Mouse (Mus musculus) E14TG2a.4 (cell line): ENCODE results near the gene Gm17662.

Experiments used
- H3K27me3 ChIP-seq: 2 replicates; pipeline ENCODE4 v1.6.1; 2014; ENCODE audit warnings: low read length, control low read depth; ENCODE audit not compliant: insufficient read depth
- H3K36me3 ChIP-seq: 2 replicates; pipeline ENCODE4 v1.6.1; 2014; ENCODE audit warnings: low read length, control low read depth; ENCODE audit not compliant: insufficient read depth
- H3K4me1 ChIP-seq: replicated peaks from 2 replicates; pipeline ENCODE4 v1.6.1; 2014; ENCODE audit warnings: low read depth, low read length, control low read depth
- H3K4me3 ChIP-seq: replicated peaks from 2 replicates; pipeline ENCODE4 v1.5.1; 2014; ENCODE audit warnings: mild to moderate bottlenecking, low read length
- H3K9me3 ChIP-seq: 2 replicates; pipeline ENCODE4 v1.6.1; 2014; ENCODE audit warnings: low read length, control low read depth
- CTCF ChIP-seq: conservative IDR thresholded peaks from 2 replicates; pipeline ENCODE4 v1.5.1; 2014; ENCODE audit warnings: low read length
- NANOG ChIP-seq: IDR thresholded peaks from 2 replicates; pipeline ENCODE4 v1.6.1; 2014; ENCODE audit warnings: borderline replicate concordance, low read length, mixed read lengths
- POU5F1 ChIP-seq: IDR thresholded peaks from 2 replicates; pipeline ENCODE4 v1.6.1; 2014; ENCODE audit warnings: low read length, borderline replicate concordance

The Gm17662 gene

GRCm38 (mm10) chr4:104857029-104857428, at the start of gene Gm17662:
TSS of gene Gm17662 (plus strand) at chr4:104857329.
- Histone ChIP-seq H3K9me3 (no peaks in the 10 kb centered on the region), H3K4me3 (no peak within 1 kb of the TSS), H3K4me1 (no peaks in the 10 kb centered on the region), H3K27me3 (no peaks in the 10 kb centered on the region), H3K36me3 (no peaks in the 10 kb centered on the region)
- TF ChIP-seq NANOG (no peak), POU5F1 (no peak), CTCF (no peak)

- no peak for TF ChIP-seq NANOG
- TF ChIP-seq POU5F1, result no peak
- no peak for TF ChIP-seq CTCF
- Histone ChIP-seq H3K4me3 (no peak overlapping the region), H3K9me3 (no peaks in the 10 kb centered on the region), H3K36me3 (no peaks in the 10 kb centered on the region), H3K27me3 (no peaks in the 10 kb centered on the region), H3K4me1 (peaks cover 52% of the 10 kb centered on the region)
Observed at GRCm38 (mm10) chr4:104810710-104811286, 46.3 kb upstream of the Gm17662 start.

- Histone ChIP-seq H3K36me3 (no peaks in the 10 kb centered on the region), H3K9me3 (no peaks in the 10 kb centered on the region), H3K4me1 (peaks cover 61% of the 10 kb centered on the region), H3K4me3 (no peak overlapping the region), H3K27me3 (peaks cover 6% of the 10 kb centered on the region; the same call in 1 of the 2 replicates)
- no peak for TF ChIP-seq CTCF
- TF ChIP-seq NANOG, result no peak
- no peak for TF ChIP-seq POU5F1
Observed at GRCm38 (mm10) chr4:104813617-104814016, 43.5 kb upstream of the Gm17662 start.

DNA sequence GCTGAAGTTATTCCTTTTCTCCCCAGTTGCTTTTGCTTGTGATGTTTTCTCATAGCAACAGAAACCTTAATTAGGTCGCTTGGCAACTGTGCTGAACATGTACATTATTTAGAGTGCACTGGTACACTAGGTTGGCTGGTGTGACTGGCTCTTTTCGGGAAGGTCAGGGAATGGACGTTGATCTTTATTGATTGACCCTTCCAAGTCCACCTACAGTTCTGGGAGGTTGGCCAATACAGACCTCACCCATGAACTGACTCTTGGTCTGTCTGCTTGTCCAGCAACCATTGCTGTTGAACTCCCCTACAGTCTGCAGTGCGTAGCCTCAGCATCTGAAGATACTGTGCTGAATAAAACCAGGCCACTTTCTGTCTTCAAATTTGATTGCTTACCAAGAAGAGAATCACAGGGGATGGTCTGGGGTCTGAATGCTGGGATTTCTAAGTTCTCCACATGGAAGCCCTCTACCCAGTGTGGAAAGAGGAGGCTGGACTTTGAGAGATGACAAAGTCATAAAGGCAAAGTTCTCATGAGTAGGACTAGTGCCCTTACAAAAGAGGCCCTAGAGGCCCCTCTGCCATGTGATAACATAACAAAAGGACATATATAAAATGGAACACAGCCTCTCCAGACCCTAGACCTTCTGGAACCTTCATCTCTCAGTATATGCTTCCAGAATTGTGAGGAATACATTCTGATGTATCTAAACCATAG, 40.5 kb upstream of the Gm17662 start:
- Histone ChIP-seq H3K9me3 (no peaks in the 10 kb centered on the region), H3K27me3 (peaks cover 6% of the 10 kb centered on the region; the same call in 1 of the 2 replicates), H3K4me3 (no peak overlapping the region), H3K4me1 (peaks cover 54% of the 10 kb centered on the region), H3K36me3 (no peaks in the 10 kb centered on the region)
- no peak for TF ChIP-seq CTCF
- no peak for TF ChIP-seq POU5F1
- TF ChIP-seq NANOG, result no peak

- Histone ChIP-seq H3K36me3 (no peaks in the 10 kb centered on the region), H3K4me1 (peaks cover 46% of the 10 kb centered on the region), H3K4me3 (no peak overlapping the region), H3K27me3 (peaks cover 6% of the 10 kb centered on the region; the same call in 1 of the 2 replicates), H3K9me3 (no peaks in the 10 kb centered on the region)
- no peak for TF ChIP-seq CTCF
Observed at GRCm38 (mm10) chr4:104817509-104817908, 39.6 kb upstream of the Gm17662 start.

- TF ChIP-seq CTCF (no peak), POU5F1 (no peak), NANOG (no peak)
- H3K4me1 ChIP-seq, result peaks cover 45% of the 10 kb centered on the region
- H3K9me3 ChIP-seq, result no peaks in the 10 kb centered on the region
- no peaks in the 10 kb centered on the region for H3K36me3 ChIP-seq
- H3K27me3 ChIP-seq, result peaks cover 6% of the 10 kb centered on the region; the same call in 1 of the 2 replicates
- no peak overlapping the region for H3K4me3 ChIP-seq
Observed at GRCm38 (mm10) chr4:104818986-104819385, 38.1 kb upstream of the Gm17662 start.

- H3K27me3 ChIP-seq, result peaks cover 6% of the 10 kb centered on the region; the same call in 1 of the 2 replicates
- TF ChIP-seq POU5F1, result no peak
- TF ChIP-seq NANOG, result no peak
- TF ChIP-seq CTCF, result no peak
- H3K4me3 ChIP-seq, result no peak overlapping the region
- H3K9me3 ChIP-seq, result no peaks in the 10 kb centered on the region
- no peaks in the 10 kb centered on the region for H3K36me3 ChIP-seq
- peaks cover 36% of the 10 kb centered on the region for H3K4me1 ChIP-seq
Observed at GRCm38 (mm10) chr4:104819891-104820290, 37.2 kb upstream of the Gm17662 start.

GRCm38 (mm10) chr4:104823597-104824101, 33.5 kb upstream of the Gm17662 start:
- H3K4me1 ChIP-seq, result peaks cover 24% of the 10 kb centered on the region
- H3K27me3 ChIP-seq, result no peaks in the 10 kb centered on the region
- no peaks in the 10 kb centered on the region for H3K9me3 ChIP-seq
- no peak; the same call in 1 of the 2 replicates for TF ChIP-seq NANOG
- no peak for TF ChIP-seq CTCF
- TF ChIP-seq POU5F1, result no peak
- H3K36me3 ChIP-seq, result no peaks in the 10 kb centered on the region
- H3K4me3 ChIP-seq, result no peak overlapping the region
